Mouse (Mus musculus) myocyte (in vitro differentiated cells): ENCODE measurements around the gene Pctp.

ENCODE experiments used
- CEBPB ChIP-seq: IDR thresholded peaks from 2 replicates; pipeline ENCODE4 v1.6.1; 2011; ENCODE audit warnings: mild to moderate bottlenecking, moderate library complexity; ENCODE audit not compliant: poor library complexity, insufficient read depth, severe bottlenecking
- E2F4 ChIP-seq: IDR thresholded peaks from one replicate; pipeline ENCODE4 v1.6.1; 2011; ENCODE audit warnings: mild to moderate bottlenecking, control low read depth, moderate library complexity; ENCODE audit not compliant: insufficient read depth
- MAX ChIP-seq: IDR thresholded peaks from one replicate; pipeline ENCODE4 v1.6.1; 2011; ENCODE audit warnings: low read depth, mild to moderate bottlenecking, control low read depth
- MYOD1 ChIP-seq, 3 experiments: IDR thresholded peaks; one replicate each; pipeline ENCODE4 v1.6.1; 2011; ENCODE audit warnings: control low read depth in 2 of 3, low read depth in 2 of 3, mild to moderate bottlenecking in 2 of 3, moderate library complexity in 1 of 3; ENCODE audit not compliant: insufficient read length in 2 of 3, control insufficient read depth in 1 of 3
- MYOG ChIP-seq, 3 experiments: IDR thresholded peaks; one replicate each; pipeline ENCODE4 v1.6.1; 2011; ENCODE audit warnings: control low read depth in 2 of 3, low read depth in 2 of 3, mild to moderate bottlenecking in 2 of 3; ENCODE audit not compliant: insufficient read length in 2 of 3, control insufficient read depth in 1 of 3, insufficient read depth in 1 of 3
- POLR2A ChIP-seq: IDR thresholded peaks from one replicate; pipeline ENCODE4 v1.6.1; 2011; ENCODE audit warnings: low read depth, mild to moderate bottlenecking, control low read depth, moderate library complexity; ENCODE audit not compliant: insufficient read length
- POLR2AphosphoS2 ChIP-seq: IDR thresholded peaks from one replicate; pipeline ENCODE4 v1.6.1; 2011; ENCODE audit warnings: low read depth, control low read depth; ENCODE audit not compliant: insufficient read length
- REST ChIP-seq: IDR thresholded peaks from one replicate; pipeline ENCODE4 v1.6.1; 2011; ENCODE audit warnings: mild to moderate bottlenecking, control low read depth, moderate library complexity; ENCODE audit not compliant: insufficient read depth, insufficient read length
- SRF ChIP-seq: IDR thresholded peaks from one replicate; pipeline ENCODE4 v1.6.1; 2011; ENCODE audit warnings: low read depth; ENCODE audit not compliant: control insufficient read depth, insufficient read length
- TCF12 ChIP-seq: IDR thresholded peaks from one replicate; pipeline ENCODE4 v1.6.1; 2011; ENCODE audit warnings: mild to moderate bottlenecking, control low read depth; ENCODE audit not compliant: poor library complexity, insufficient read depth, severe bottlenecking
- USF1 ChIP-seq: IDR thresholded peaks from one replicate; pipeline ENCODE4 v1.6.1; 2011; ENCODE audit warnings: low read depth, mild to moderate bottlenecking, control low read depth, moderate library complexity

- TF ChIP-seq POLR2AphosphoS2 (no peak), REST (no peak), CEBPB (no peak), POLR2A (no peak), SRF (no peak), USF1 (no peak), TCF12 (no peak), MAX (no peak), MYOG (IDR thresholded peaks at IDR 0.05; ENCODE audit: control insufficient read depth in 1 of 3, insufficient read depth in 1 of 3, insufficient read length in 2 of 3, low read depth in 2 of 3) (no peak), MYOD1 (IDR thresholded peaks at IDR 0.05; ENCODE audit: control insufficient read depth in 1 of 3, insufficient read length in 2 of 3, low read depth in 2 of 3) (no peak), E2F4 (no peak)
Observed at GRCm38 (mm10) chr11:90000666-90001065, 2.0 kb downstream of the Pctp start.
